ENCODE assay signal across 8 mouse cellular contexts in genomic region chr7:142850681-142851080, GRCm38 (mm10).
DNase-seq lines count a peak whose midpoint lies in the region; ATAC-seq and TF ChIP-seq lines count a peak whose summit lies in the region.

No protein-coding gene starts in this region.

- H3K4me2 ChIP-seq in forebrain, embryonic 11.5 days (ENCODE audit: low read depth, low read length, severe bottlenecking), result no peak overlapping the region
- H3K4me2 ChIP-seq in forebrain, embryonic 13.5 days, result no peak overlapping the region
- no peak overlapping the region for H3K4me2 ChIP-seq in limb, embryonic 11.5 days (ENCODE audit: low read depth, severe bottlenecking)
- no peak overlapping the region for H3K4me2 ChIP-seq in stomach, postnatal 0 days (replicated peaks; ENCODE audit: low read depth)

- TF ChIP-seq EP300 in stomach, postnatal 0 days (optimal IDR thresholded peaks at IDR 0.05), result no peak

- H3K27me3 ChIP-seq in forebrain, embryonic 11.5 days (ENCODE audit: control insufficient read depth, insufficient read depth, low read length), result no peaks in the 10 kb centered on the region
- H3K27me3 ChIP-seq in forebrain, embryonic 13.5 days, result no peaks in the 10 kb centered on the region
- H3K27me3 ChIP-seq in limb, embryonic 11.5 days (ENCODE audit: control insufficient read depth, insufficient read depth, low read length), result no peaks in the 10 kb centered on the region
- no peaks in the 10 kb centered on the region for H3K27me3 ChIP-seq in stomach, postnatal 0 days (ENCODE audit: control insufficient read depth, insufficient read depth, low read length)

- WGBS in forebrain, embryonic 11.5 days, result 21% methylated on average over 6 of the region's 6 CpGs
- WGBS in forebrain, embryonic 13.5 days, result 19% methylated on average over 6 of the region's 6 CpGs
- WGBS in limb, embryonic 11.5 days, result 17% methylated on average over 6 of the region's 6 CpGs
- 16% methylated on average over 6 of the region's 6 CpGs for WGBS in stomach, postnatal 0 days

- H3K9me3 ChIP-seq in forebrain, embryonic 11.5 days (ENCODE audit: control insufficient read depth, low read length), result no peaks in the 10 kb centered on the region
- H3K9me3 ChIP-seq in forebrain, embryonic 13.5 days (replicated peaks), result no peaks in the 10 kb centered on the region
- H3K9me3 ChIP-seq in limb, embryonic 11.5 days (ENCODE audit: control insufficient read depth, low read length), result no peaks in the 10 kb centered on the region
- H3K9me3 ChIP-seq in stomach, postnatal 0 days (ENCODE audit: control insufficient read depth, low read length), result no peaks in the 10 kb centered on the region

- no peak overlapping the region for H3K4me3 ChIP-seq in forebrain, embryonic 11.5 days (ENCODE audit: low read depth, low read length)
- H3K4me3 ChIP-seq in forebrain, embryonic 13.5 days, result no peak overlapping the region
- no peak overlapping the region for H3K4me3 ChIP-seq in limb, embryonic 11.5 days (ENCODE audit: low read depth, low read length)
- H3K4me3 ChIP-seq in stomach, postnatal 0 days (ENCODE audit: low read depth, low read length), result no peak overlapping the region

- DNase-seq in forebrain, embryonic 11.5 days (ENCODE audit: low spot score), result peak; percentile 73
- peak; percentile 11 for DNase-seq in ovary, postnatal 36 days (ENCODE audit: low spot score)
- DNase-seq in ovary, adult 18-20 months (ENCODE audit: low spot score), result no peak
- DNase-seq in cerebellum, adult 9-10 months, result peak; percentile 1
- peak; percentile 49 for DNase-seq in hindlimb bud, embryonic 11.5 days (ENCODE audit: extremely low spot score, low read depth, low spot score)
- peak; percentile 77 for DNase-seq in limb, embryonic 11.5 days (ENCODE audit: low spot score)
- DNase-seq in stomach, postnatal 0 days (ENCODE audit: low spot score), result peak; percentile 65

- no peak overlapping the region for H3K27ac ChIP-seq in forebrain, embryonic 11.5 days (ENCODE audit: low read depth, low read length)
- no peak overlapping the region for H3K27ac ChIP-seq in forebrain, embryonic 13.5 days
- no peak overlapping the region for H3K27ac ChIP-seq in limb, embryonic 11.5 days (replicated peaks; ENCODE audit: low read depth, low read length)
- H3K27ac ChIP-seq in stomach, postnatal 0 days (replicated peaks), result no peak overlapping the region

- H3K36me3 ChIP-seq in forebrain, embryonic 11.5 days (ENCODE audit: control insufficient read depth, insufficient read depth, low read length), result no peaks in the 10 kb centered on the region
- H3K36me3 ChIP-seq in forebrain, embryonic 13.5 days (ENCODE audit: poor library complexity, severe bottlenecking), result no peaks in the 10 kb centered on the region
- no peaks in the 10 kb centered on the region for H3K36me3 ChIP-seq in limb, embryonic 11.5 days (ENCODE audit: control insufficient read depth, insufficient read depth, low read length)
- no peaks in the 10 kb centered on the region for H3K36me3 ChIP-seq in stomach, postnatal 0 days (ENCODE audit: control insufficient read depth, insufficient read depth, low read length)

- TF ChIP-seq CTCF in stomach, postnatal 0 days (IDR thresholded peaks at IDR 0.05; ENCODE audit: low read depth), result peak; percentile 84

- H3K9ac ChIP-seq in forebrain, embryonic 11.5 days (ENCODE audit: low read length), result no peak overlapping the region
- H3K9ac ChIP-seq in forebrain, embryonic 13.5 days, result no peak overlapping the region
- no peak overlapping the region for H3K9ac ChIP-seq in limb, embryonic 11.5 days (ENCODE audit: low read length)
- no peak overlapping the region for H3K9ac ChIP-seq in stomach, postnatal 0 days (ENCODE audit: low read length)

- no peaks in the 10 kb centered on the region for H3K4me1 ChIP-seq in forebrain, embryonic 11.5 days (replicated peaks; ENCODE audit: control insufficient read depth, insufficient read depth, low read length)
- H3K4me1 ChIP-seq in forebrain, embryonic 13.5 days, result no peaks in the 10 kb centered on the region
- H3K4me1 ChIP-seq in limb, embryonic 11.5 days (ENCODE audit: control insufficient read depth, insufficient read depth, low read length), result no peaks in the 10 kb centered on the region
- no peaks in the 10 kb centered on the region for H3K4me1 ChIP-seq in stomach, postnatal 0 days (replicated peaks; ENCODE audit: control insufficient read depth, insufficient read depth)

- no peak for ATAC-seq in forebrain, embryonic 11.5 days (replicated peaks; ENCODE audit: low FRiP score)
- ATAC-seq in forebrain, embryonic 13.5 days, result no peak
- ATAC-seq in limb, embryonic 11.5 days (ENCODE audit: insufficient number of reproducible peaks, low FRiP score, low TSS enrichment, low read depth), result no peak
- no peak for ATAC-seq in stomach, postnatal 0 days (ENCODE audit: low FRiP score, low TSS enrichment)
